Mouse (Mus musculus) mature B cell (primary cell): ENCODE results near the gene Kdelc1.

Experiments used
- in situ Hi-C: fragments of 300-500 bp; cut with MboI; formaldehyde crosslinking; loops from 2 replicates; pipeline ENCODE4 v1.14.3; 2019

Kdelc1 gene

DNA sequence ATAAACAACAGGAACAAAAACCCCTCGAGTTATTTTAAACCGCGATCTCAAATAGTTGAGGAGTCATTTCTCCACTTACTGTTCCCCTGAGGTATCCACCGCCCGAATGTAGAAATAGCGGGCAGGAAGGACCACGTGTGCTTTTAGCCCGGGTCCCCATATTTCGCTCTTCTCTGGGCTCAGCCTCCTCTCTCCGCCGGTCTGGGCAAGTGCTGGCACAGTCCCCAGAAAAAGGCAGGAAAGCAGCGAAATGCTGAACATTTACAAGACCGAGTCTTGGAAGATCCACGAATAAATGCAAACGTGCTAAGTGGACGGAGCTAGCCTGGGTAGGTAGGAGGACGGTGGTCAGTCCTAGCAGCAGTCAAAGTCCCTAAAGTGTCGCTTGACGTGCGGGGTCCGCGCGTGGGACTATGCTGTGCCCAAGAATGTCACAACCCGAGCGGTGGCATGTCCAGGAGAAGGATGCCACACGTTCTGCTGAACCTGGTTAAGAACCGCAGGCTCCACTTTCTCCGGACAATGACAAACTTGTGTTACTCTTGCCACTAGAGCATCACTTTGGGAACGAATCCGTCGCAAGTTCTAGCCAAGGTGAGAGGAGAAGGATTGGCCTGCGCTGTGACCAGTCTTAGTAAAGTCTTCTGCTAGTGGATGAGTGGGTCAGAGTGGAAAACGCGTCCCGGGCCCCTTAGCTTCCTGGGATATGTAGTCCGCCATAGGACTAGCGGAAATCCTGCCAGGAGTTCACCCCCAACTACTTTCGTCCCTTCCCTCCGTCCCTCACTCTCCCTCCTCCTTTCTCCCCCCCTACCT, at the start of gene Kdelc1, which contains the start of gene Bivm:
Kdelc1 (minus strand) TSS at position 570 of the 816 bp plus-strand sequence.
Bivm (plus strand) TSS at position 719 of the 816 bp plus-strand sequence.
- in situ Hi-C loops = no loop called here

DNA sequence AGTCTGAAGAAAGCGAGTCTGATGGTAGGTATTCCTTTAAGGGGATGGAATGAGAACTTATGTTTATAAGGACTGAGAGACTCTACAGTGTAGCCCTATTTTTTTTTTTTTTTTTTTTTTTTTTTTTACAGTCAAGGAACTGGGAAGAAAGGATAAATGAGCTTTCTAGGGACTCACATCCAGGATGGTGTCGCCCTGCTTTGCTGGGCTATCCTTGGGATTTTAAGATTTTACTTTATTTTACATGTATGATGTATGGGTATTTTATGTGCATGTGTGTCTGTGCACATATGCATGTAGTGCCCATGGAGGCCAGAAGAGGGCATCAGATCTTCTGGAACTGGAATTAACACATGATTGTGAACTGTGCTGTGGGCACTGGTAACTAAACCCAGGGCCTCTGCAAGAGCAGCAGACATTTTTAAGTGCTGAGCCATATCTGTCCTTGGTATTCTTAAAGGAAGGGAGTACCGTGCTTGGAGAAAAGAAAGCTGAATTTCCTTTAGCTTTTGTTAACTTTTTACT, 49.3 kb upstream of the Kdelc1 start:
- in situ Hi-C loops = no loop called here

DNA sequence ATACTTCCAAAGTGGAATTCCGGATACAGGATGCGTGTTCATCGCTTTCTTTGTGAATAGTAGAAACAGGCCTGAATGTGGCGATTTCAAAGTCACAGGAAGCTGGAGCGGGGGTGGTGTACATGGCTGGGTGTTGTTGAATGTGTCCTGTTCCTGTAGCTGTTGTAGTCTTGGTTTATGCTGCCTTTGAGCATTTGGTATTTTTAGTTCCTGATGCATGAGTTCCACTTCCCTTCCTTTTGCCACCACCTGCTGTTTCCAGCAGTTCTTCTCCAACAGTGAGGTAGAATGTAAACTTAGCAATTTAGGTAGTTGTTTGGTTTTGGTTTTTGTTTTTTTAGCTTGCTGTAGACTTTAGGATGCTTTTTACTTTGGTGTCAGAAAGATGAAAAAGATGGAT, 43.8 kb upstream of the Kdelc1 start:
- in situ Hi-C loops = no loop called here

DNA sequence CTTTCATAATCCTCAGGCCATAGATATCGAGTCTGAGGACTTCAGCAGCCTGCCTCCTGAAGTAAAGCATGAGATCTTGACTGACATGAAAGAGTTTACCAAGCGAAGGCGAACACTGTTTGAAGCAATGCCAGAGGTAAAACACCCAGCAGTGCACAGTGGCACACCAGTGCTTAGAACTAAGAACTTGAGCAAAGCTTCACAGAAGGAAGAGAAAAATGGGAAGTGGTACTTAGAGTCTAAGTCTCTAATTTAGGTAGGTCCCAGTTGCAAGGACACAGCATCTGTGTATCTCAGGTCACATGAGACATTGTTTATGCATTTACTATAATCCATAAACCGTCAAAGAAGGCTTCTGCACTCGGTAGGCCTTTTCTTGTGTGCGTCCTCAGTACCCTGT, 43.2 kb upstream of the Kdelc1 start:
- in situ Hi-C loops = no loop called here

DNA sequence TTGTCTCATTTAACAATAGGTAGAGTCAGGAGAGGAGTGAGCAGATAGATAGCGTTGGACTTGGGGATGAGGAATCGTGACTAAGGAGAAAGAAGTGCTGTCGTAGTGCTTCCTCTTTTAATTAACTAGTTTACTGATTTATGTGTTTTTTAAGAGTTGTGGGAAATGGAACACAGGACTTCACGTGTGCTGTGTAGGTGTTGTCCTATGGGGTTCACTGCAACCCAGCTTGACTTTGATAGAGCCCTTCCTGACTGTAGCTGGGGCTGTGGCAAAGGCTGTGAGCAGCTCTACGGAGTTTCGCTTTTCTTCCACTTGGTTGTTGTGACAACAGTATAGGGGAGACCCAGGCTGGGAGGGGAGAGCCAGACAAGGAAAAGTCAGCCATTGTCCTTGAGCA, 39.7 kb upstream of the Kdelc1 start:
- in situ Hi-C loops = no loop called here

DNA sequence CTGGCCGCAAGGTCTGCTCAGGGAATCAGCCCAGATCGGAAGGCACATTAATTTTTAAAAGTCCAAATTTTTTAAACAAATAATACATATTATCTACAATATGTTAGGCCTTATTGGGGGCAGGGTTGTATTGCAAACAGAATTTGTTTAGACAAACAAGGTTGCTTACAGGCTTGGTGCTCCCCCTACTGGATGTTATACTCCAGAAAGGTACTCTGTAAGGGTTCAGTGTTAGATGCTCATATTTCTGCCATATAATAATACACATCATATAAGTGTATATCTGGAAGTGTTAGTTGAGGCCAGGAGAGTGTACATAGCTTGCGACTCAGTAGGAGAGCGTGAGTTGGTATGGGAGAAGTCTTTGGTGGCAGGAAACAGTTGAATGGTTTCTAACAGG, 36.7 kb upstream of the Kdelc1 start:
- in situ Hi-C loops = no loop called here

DNA sequence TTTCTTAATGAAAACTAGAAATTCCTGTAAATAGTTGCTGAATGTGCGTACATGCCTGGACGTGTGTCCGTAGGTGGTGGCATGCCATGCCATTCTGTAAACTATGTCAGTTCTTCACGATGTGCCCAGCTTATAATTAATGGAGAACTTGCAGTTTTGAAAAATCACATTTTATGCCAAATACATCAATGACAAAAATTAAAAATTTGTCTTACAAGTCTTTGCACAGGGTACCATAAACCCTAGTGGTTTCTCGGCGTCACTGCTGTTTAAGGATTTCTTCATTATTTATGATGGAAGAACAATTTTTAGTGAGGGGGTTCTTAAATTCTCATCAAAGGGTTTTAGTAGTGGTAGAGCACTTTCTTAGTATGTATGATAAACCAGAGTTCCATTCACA, 30.1 kb upstream of the Kdelc1 start:
- in situ Hi-C loops = no loop called here

DNA sequence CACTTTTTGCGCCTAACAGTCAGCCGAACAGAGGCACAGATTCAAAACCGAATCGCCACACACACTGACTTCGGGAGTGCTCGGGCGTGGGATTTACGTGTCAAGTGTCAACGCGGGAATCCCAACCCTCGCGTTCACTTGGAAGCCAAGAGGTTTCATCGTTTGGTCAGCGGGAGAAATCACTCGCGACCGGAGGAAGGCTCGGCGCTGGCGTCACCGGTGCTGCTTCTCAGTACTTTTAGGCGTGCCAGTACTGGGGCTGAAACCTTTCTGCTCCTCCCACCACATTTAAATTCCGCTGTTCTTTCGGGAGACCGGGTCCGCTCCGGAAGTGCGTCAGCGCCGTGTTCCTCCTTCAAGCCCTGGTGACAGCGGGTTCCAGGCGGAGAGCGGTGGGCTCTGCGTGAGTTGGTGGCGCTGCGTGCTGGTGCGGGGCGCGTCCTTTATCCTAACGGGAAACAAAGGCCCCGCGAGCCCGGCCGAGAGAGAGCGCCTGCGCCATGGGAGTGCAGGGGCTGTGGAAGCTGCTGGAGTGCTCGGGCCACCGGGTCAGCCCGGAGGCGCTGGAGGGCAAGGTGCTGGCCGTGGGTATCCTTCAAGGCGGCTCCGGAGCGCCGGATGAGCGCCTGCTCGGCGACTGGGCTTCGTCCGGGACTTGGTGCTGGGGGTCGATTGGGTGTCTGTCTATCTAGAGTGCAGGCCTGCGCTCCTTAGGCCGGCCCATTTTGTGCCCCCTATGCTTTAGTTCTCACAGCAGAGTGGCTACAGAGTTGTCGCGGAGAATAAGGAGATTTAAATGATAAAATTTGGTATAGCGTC, 29.2 kb upstream of the Kdelc1 start, which contains the start of gene Ercc5:
Ercc5 (plus strand) TSS at position 182 of the 819 bp plus-strand sequence.
- in situ Hi-C loops = no loop called here

DNA sequence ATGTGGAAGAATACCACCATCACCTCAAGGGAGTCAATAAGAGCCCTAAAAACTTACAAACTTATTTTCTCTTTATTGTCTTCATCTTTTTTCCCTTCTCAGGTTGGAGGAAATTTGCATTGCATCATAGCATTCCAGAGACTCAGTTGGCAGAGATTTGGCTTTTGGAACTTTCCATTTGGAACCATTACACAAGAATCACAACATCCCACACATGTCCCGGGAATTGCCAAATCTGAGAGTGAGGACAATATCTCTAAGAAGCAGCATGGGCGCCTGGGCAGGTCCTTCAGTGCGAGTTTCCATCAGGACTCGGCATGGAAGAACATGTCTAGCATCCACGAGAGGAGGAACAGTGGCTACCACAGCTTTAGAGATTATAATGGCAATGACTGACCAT, 24.1 kb upstream of the Kdelc1 start:
- in situ Hi-C loops = no loop called here

DNA sequence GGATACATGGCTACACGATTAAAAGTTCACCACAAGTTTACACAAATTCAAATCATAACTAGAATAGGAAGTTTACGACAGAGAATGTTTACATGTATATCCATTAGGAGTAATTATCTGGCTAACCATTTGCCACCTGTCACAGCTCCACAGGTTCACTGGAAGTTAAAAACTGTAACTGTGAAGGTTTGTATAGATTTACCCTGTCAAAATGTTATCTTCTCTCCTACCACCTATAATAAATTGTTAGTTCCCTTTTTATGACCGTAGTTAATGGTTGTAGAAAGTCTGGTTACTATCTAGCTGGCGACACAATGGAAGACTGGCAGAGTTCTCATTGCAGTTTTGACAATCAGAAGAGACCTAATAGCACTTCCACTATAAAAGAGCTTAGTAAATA, 21.6 kb upstream of the Kdelc1 start:
- in situ Hi-C loops = no loop called here

DNA sequence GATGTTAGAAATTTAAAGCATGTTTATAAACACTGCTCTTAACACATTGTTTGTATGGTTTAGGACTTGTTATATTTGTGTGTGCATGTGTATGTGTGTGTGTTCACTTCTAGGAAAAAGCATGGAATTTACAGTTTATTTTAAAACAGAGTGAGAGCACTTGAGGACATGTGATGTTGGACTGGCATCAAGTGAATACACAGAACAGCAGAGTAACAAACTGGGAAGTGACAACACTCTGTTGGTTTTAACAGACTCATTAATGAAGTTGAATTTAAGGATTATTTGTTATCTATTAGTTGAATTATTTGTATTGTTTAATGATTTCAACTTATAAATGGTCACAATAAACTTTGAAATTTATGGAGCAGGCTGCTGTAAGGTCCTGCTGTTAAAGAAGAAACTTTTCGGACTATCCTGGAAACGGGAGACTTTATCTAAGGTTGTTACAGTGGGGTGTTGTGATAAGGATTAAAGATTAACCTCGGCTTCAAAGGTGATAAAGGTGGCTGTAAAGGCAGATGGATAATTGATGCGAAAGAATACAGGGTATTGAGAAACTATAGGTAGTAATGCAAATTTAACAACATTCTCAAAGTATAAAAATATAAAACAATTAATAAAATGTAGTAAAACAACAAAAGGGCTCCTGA, 11.4 kb upstream of the Kdelc1 start:
- in situ Hi-C loops = no loop called here

DNA sequence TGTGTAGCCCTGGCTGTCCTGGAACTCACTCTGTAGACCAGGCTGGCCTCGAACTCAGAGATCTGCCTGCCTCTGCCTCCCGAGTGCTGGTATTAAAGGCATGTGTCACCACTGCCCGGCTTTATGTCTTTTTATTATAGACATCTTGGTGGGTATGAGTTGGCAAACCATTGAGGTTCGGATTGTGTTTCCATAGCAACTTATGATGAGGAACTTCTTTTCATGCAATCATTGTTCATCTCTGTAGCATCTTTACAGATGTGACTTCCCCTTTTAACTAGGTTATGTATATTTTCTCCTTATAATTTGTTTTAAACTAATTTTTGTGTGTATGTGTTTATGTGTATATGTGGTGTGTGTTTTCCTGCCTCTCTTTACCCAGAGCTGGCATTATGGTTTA, 7.0 kb upstream of the Kdelc1 start:
- in situ Hi-C loops = no loop called here

DNA sequence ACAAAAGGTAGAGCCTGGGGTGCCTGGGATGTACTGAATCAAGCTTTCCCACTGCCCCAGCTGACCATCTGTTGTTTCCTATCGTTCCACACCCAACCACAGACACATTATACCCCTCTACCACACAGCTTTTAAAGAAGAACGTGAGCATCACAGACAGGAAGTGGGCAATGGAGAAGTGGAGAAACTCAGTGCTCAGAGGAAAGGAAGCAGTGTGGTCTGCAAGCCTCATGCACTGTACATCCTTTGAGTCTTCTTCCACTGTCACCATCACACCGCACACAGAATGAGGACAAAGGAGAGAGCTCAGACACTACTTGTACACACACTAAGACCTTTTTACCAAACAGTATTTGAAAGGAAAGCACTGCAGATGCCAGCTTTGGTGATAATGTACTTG, 3.6 kb upstream of the Kdelc1 start:
- in situ Hi-C loops = no loop called here

DNA sequence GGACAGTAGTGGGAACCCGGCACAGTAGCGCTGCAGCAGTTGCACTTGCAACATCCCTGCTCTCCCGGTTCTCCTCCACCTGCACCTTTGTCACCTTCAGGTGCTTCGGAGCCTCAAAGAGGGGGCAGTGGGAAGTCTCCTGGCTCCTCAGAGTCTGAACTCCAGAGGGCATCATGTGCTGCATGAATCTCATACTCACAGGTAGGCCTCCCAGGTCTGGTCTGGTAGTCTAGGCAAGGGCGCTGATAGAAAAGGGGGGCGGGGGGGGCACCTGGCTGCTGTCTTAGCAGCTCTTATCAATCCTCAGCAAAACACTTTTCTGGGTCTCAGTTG, 1.4 kb upstream of the Kdelc1 start:
- in situ Hi-C loops = no loop called here

DNA sequence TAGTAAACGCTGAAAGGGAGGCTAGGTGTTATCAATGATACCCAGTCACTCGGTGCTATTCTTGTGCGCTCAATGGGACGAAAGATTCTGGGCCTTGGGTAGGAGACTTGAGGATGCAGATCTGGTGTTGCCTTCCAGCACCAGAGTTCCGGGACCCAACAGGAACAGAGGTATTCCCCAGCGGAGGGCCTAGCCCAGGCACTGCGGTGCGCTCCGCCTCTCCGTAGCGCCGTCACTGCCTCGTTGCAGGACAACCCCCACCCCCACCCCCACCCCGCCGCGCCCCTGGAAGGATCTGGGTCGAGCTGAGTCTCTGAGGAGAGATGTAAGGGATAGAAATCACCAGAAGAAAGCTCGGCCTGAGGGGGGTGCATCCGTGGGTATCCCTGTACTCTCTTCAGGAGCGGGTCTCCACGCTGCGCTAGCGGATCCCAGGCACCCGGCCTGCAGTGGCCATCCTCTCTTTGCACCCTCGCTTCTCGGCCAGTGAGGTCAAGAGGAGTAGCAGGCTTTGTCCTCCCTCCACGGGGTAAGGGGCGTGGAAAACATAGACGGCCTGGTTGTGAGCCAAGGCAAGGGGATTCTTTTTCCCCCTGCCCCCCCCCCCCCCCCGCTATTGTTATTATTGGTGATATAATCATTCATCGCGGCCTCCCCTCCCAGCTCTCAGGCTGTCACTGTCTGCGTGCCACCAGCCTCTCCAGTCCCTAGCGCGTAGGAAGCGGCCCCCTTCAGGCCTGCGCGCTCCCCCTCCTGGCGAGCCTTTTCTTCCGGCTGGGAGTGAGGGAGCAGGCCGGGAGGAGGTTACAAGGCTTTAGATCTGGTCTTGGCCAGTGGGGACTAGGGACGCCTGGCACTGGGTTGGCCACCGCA, 829 bp upstream of the Kdelc1 start:
- in situ Hi-C loops = no loop called here

DNA sequence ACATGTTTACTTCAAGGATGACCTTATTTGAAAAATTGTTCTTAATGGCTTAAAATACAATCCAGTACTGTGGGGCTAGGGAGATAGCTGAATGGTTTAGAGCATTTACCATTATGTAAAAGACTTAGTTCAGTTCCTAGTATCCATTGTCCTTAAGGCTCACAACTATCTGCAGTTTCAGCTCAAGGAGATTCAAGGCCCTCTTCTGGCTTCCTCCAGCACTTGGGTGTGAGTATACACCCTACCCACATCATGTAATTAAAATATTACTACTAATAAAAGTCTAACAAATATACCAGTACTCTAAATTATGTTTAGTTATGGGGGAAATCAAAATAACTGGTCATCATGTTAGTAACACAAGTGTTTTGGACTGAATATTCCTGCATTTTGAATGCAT, 1.0 kb downstream of the Kdelc1 start:
- in situ Hi-C loops = no loop called here

DNA sequence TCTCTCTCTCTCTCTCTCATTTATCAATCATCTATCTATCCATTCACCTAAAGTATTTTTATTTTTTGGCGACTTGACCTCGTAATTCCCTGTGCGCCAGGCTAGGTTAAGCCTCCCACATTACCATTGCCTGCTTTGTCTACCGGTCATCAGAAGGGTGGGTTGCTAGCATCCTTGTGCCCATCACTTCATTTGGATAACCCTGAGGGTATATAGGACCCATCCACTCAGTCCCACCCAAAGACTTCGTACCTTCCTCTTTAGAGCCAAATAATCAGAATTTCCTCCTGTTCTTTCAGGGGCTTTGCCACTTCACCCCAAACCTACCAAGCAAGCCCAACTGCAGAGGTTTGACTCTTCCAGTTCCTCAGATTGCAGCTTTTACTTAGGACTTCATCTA, 15.7 kb downstream of the Kdelc1 start:
- in situ Hi-C loops = no loop called here

DNA sequence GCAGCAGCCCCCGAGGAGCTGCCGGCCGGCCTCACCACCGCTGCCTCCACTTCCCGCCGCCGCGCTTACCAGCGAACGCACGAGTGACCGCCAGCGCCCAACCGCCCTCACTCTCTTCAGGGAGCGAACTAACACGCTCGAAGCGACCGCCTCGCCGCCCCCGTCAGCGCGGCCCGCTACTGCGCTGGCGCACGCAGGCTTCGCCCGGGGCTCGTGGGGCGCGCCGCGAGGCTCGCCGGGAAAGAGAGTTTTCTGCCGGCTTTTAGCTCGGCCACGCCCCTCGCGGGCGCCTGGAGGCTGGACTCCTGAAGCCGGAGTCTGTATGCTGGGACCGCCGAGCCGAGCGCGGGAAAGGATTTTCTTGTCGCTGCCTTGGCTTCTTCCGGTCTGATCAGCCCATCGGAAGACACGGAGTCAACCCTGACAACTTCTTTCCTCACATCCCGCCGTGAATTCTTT, 16.3 kb downstream of the Kdelc1 start, which contains the start of gene Tex30:
Tex30 (minus strand) TSS at position 183 of the 459 bp plus-strand sequence.
- in situ Hi-C loops = no loop called here

DNA sequence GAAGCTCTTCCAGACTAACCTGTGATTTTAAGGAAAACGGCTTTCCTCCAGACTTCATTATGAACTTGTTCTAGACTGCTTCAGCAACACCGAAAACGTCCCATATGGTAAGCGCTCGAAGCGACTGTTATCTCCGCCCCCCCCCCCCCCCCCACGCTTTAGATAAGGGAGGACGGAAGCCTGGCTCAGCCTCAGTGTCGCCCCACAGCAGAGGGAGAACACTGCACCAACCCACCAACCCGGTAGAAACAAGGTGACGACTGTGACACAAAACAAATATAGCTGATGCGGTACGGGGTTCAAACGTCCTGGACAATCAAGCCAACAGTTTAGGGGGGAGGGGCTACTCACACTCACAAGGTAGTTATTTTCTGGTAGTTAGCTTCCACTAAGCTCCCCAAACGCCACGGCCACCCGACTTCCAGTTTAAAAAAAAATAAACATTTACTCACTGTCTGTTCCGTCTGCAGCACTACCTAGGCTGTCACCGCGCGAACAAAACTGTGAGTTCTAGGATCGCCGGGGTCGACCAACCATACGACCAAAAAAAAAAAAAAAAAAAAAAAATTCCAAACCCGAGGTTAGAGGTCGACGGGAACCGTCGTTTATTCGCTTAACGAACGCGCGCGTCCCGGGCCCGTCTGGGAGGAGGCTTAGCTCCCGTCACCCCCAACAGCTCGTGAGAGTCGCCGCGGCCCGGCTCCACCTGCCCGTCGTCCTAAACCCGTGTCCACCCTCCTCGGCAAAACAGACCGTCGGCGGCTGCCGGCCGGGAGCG, 17.0 kb downstream of the Kdelc1 start:
- in situ Hi-C loops = no loop called here

DNA sequence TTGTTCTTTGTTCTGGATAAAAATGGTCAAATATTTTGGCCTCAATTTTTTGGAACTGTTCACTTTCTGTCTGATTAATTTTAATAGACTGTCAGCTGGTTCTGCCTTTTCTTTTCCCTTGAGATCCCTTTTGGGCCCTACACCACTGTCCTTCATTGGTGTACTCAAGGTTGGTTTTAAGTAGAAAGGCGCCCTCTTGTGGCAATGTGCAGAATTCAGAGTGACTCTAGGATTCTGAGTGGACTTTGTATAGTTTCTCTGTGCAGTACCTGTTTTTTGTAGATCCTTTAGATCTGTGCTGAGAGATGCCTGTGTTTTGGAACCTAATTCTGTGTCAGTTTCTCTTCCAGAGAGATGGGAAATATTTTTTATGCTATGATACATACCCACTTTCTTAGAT, 54.0 kb downstream of the Kdelc1 start:
- in situ Hi-C loops = loop anchor here (10.0 kb wide), 1 partner anchor 300 kb away; no protein-coding TSS in a partner anchor
